Mouse (Mus musculus): ENCODE data around the gene Nek9. TPM values are rescaled to one million over a fixed set of nuclear protein-coding genes. Genes with fewer than 3 reads are reported as not detected.
A peak's percentile ranks its signal among the peaks of the same experiment; 100 is the strongest.

Gene Nek9
- polyA plus RNA-seq, 1 experiment from 2014 or later: 9.5 TPM

DNA sequence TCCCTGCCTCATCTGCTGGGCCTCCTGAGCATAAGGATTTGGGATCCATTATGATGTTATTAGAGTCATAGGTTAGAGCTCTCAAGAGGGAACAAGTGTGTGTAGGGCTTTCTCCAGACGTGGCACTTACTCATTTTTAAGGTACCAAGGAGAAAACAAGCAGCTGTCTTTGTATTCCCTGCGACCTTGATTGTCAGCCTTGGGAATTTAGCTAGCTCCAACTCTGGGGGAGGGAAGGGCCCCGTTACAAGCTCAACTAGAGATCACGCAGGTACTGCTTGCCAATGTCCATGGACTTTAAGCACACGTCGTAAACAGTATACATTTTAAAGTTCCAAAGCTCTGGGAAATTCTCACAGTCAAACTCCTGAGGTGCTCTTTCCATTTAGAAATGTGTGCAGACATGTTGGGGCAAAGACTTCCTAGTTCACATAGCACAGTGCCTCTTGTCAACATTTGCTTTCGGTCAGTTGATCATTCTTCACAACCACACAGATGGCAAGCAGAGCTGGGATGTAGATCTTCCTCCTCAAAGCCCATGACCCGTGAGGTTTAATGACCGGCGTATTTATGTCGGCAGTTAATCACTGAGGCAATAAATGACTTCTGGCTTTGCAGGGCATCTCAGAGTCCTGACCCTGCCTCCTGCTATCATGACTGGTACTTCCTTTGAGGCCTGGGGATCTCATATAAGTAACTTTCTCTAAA, 40.9 kb downstream of the Nek9 start:
- Histone ChIP-seq H3K4me3 (replicated peaks) (no peak overlapping the region), H3K4me2 (no peak overlapping the region), H3K9me3 (replicated peaks) (no peaks in the 10 kb centered on the region; the same call in 1 of the 2 replicates), H3K4me1 (peaks cover 10% of the 10 kb centered on the region), H3K27ac (replicated peaks) (no peak overlapping the region), H3K27me3 (replicated peaks) (no peaks in the 10 kb centered on the region), H3K9ac (replicated peaks) (no peak overlapping the region), H3K36me3 (peaks cover 32% of the 10 kb centered on the region)
- WGBS: 30% methylated on average over 11 of the region's 11 CpGs
- ATAC-seq (ENCODE audit: low FRiP score): no peak

GRCm38 (mm10) chr12:85297345-85297997, 41.7 kb downstream of the Nek9 start:
- H3K4me3 ChIP-seq (replicated peaks): no peak overlapping the region
- H3K9me3 ChIP-seq (replicated peaks): no peaks in the 10 kb centered on the region; the same call in 1 of the 2 replicates
- H3K9ac ChIP-seq (replicated peaks): no peak overlapping the region
- no peak for ATAC-seq (ENCODE audit: low FRiP score)
- no peak overlapping the region for H3K4me2 ChIP-seq
- H3K27me3 ChIP-seq (replicated peaks): no peaks in the 10 kb centered on the region
- peaks cover 26% of the 10 kb centered on the region for H3K36me3 ChIP-seq
- H3K4me1 ChIP-seq: peaks cover 10% of the 10 kb centered on the region
- 74% methylated on average over 10 of the region's 10 CpGs for WGBS
- no peak overlapping the region for H3K27ac ChIP-seq (replicated peaks)

GRCm38 (mm10) chr12:85296915-85297314, 42.2 kb downstream of the Nek9 start:
- Histone ChIP-seq H3K27me3 (replicated peaks) (no peaks in the 10 kb centered on the region), H3K27ac (replicated peaks) (no peak overlapping the region), H3K4me3 (replicated peaks) (no peak overlapping the region), H3K9me3 (replicated peaks) (no peaks in the 10 kb centered on the region; the same call in 1 of the 2 replicates), H3K4me1 (peaks cover 10% of the 10 kb centered on the region), H3K4me2 (no peak overlapping the region), H3K9ac (replicated peaks) (no peak overlapping the region), H3K36me3 (peaks cover 21% of the 10 kb centered on the region)
- WGBS: 69% methylated on average over 5 of the region's 5 CpGs
- no peak for ATAC-seq (ENCODE audit: low FRiP score)

- H3K27ac ChIP-seq (replicated peaks): no peak overlapping the region
- H3K4me2 ChIP-seq: no peak overlapping the region
- peaks cover 7% of the 10 kb centered on the region for H3K36me3 ChIP-seq
- H3K9me3 ChIP-seq (replicated peaks): no peaks in the 10 kb centered on the region; the same call in 1 of the 2 replicates
- H3K4me1 ChIP-seq: peaks cover 10% of the 10 kb centered on the region
- no peak overlapping the region for H3K4me3 ChIP-seq (replicated peaks)
- no peak overlapping the region for H3K9ac ChIP-seq (replicated peaks)
- no peak for ATAC-seq (ENCODE audit: low FRiP score)
- 88% methylated on average over 2 of the region's 2 CpGs for WGBS
- H3K27me3 ChIP-seq (replicated peaks): no peaks in the 10 kb centered on the region
These were observed 43.7 kb downstream of the Nek9 start for GRCm38 (mm10) chr12:85295506-85295905.

GRCm38 (mm10) chr12:85292906-85293305, 46.3 kb downstream of the Nek9 start:
- Histone ChIP-seq H3K9me3 (replicated peaks) (no peaks in the 10 kb centered on the region; the same call in 1 of the 2 replicates), H3K4me2 (no peak overlapping the region), H3K36me3 (no peaks in the 10 kb centered on the region), H3K4me3 (replicated peaks) (no peak overlapping the region), H3K4me1 (peaks cover 22% of the 10 kb centered on the region), H3K27ac (replicated peaks) (no peak overlapping the region), H3K27me3 (replicated peaks) (0 out of 2 replicates have a peak, but pooled peaks cover 4% of the 10 kb centered on the region), H3K9ac (replicated peaks) (no peak overlapping the region)
- ATAC-seq (ENCODE audit: low FRiP score): no peak

DNA sequence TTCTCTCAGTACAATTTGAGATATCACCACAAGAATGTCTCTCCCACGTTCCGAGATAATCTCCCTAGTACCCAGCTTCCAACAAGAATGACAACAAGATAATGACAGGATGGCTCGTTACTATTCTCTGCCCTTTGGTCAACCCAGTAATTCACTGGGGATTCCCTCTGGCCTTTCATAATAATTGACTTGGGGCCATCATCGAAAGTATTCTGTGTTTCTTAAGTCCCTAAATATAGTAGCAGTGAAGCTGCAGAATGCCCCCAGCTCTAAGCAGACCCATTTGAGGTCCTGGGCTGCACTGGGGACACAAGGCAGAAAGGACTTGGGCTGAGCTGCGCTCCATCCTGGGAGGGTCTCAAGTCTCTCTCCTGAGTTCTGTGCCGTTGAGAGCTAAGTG, 46.9 kb downstream of the Nek9 start:
- Histone ChIP-seq H3K9me3 (replicated peaks) (no peaks in the 10 kb centered on the region; the same call in 1 of the 2 replicates), H3K9ac (replicated peaks) (no peak overlapping the region), H3K27ac (replicated peaks) (no peak overlapping the region), H3K4me1 (peaks cover 21% of the 10 kb centered on the region), H3K4me2 (no peak overlapping the region), H3K36me3 (no peaks in the 10 kb centered on the region), H3K27me3 (replicated peaks) (0 out of 2 replicates have a peak, but pooled peaks cover 4% of the 10 kb centered on the region), H3K4me3 (replicated peaks) (no peak overlapping the region)
- no peak for ATAC-seq (ENCODE audit: low FRiP score)
- 82% methylated on average over 6 of the region's 6 CpGs for WGBS

DNA sequence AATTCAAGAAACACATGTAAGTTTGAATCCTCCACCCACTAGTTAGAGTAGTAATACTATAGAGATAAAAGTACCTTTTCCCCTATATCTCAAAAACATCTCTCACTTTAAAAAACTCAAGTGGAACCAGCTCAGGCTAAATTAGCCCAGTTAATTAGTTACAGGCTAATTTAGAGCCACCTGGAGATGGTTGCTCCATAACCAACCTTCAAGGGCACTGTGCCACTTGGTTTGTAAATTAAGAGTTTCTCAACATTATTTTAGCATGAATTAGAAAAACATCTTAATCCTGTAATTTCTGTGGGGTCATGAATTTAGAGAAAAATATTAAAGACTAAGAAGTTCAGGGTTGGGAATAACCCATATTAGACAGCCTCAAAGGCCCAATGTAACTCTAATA, 47.6 kb downstream of the Nek9 start:
- Histone ChIP-seq H3K9ac (replicated peaks) (no peak overlapping the region), H3K27me3 (replicated peaks) (0 out of 2 replicates have a peak, but pooled peaks cover 4% of the 10 kb centered on the region), H3K4me2 (no peak overlapping the region), H3K4me1 (peaks cover 21% of the 10 kb centered on the region), H3K27ac (replicated peaks) (no peak overlapping the region), H3K36me3 (no peaks in the 10 kb centered on the region), H3K9me3 (replicated peaks) (no peaks in the 10 kb centered on the region; the same call in 1 of the 2 replicates), H3K4me3 (replicated peaks) (no peak overlapping the region)
- ATAC-seq (ENCODE audit: low FRiP score): no peak

DNA sequence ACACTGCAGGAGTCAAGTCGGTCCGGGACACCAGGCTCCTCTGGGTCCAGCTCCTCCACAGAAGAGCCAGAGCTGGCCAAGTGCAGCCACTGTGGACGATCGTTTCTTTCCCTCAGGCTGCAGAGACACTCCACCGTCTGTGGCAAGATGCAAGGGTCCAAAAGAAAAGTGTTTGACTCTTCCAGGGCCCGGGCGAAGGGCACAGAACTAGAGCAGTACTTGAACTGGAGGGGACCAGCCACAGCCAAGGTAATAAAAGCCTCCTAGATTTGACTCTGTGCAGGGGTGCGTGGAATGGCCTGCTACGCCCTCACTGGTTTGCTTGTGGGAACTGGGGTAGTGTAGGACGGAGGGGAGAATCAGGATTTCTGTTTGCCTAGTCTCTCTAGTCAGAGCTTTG, 48.5 kb downstream of the Nek9 start:
- Histone ChIP-seq H3K9me3 (replicated peaks) (no peaks in the 10 kb centered on the region; the same call in 1 of the 2 replicates), H3K4me1 (peaks cover 21% of the 10 kb centered on the region), H3K36me3 (no peaks in the 10 kb centered on the region), H3K4me3 (replicated peaks) (no peak overlapping the region), H3K9ac (replicated peaks) (no peak overlapping the region), H3K4me2 (0 out of 2 replicates have a peak overlapping the region, but pooled peaks have one; percentile 15), H3K27me3 (replicated peaks) (0 out of 2 replicates have a peak, but pooled peaks cover 4% of the 10 kb centered on the region), H3K27ac (replicated peaks) (no peak overlapping the region)
- WGBS: 83% methylated on average over 10 of the region's 10 CpGs
- ATAC-seq (ENCODE audit: low FRiP score): no peak

DNA sequence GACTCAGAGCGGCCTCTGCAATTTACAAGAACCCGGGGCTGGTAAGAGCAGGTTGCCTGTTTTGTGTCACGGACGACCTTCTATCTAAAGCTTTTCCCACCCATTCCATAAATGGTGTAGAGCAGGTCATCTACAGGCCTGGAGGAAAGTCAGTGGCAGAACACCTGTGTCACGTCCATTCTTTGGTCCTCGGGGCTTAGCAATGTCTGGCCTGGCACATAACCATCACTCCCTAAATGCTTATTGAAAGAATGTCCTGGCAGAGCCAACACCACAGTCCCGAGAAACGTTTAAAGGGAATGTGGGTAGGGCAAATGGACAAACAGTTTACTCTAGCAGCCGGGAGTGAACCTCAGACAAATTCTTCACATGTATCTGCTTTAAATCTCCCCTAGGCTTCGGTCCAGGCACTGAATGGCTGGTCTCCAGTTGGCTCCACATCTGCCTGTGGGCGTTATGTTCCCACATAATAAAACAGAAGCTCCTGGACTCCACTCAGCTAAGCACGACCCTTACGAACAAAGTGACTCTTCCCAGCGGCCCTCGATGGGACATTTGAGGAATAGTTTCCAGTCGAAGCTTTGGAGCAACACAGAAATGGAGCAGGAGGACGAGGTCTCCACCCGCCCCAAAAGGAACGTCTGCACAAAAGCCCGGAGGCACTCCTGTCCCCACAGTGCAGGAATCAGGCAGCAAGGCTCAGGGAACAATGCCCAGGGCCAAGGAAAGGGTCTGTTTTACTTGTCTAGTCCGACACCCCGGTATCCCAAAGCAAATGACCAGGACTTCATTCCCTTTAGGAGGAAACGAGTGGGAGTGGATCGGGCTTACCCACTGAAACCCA, 49.8 kb downstream of the Nek9 start:
- ATAC-seq (ENCODE audit: low FRiP score): peak; percentile 14; the same call in 1 of the 2 replicates
- H3K27ac ChIP-seq (replicated peaks): peak overlapping the region; percentile 58
- H3K36me3 ChIP-seq: no peaks in the 10 kb centered on the region
- 56% methylated on average over 24 of the region's 24 CpGs for WGBS
- H3K9ac ChIP-seq (replicated peaks): 0 out of 2 replicates have a peak overlapping the region, but pooled peaks have one; percentile 55
- peak overlapping the region; percentile 93 for H3K4me2 ChIP-seq
- H3K4me3 ChIP-seq (replicated peaks): peak overlapping the region; percentile 51
- H3K4me1 ChIP-seq: peaks cover 21% of the 10 kb centered on the region
- 0 out of 2 replicates have a peak, but pooled peaks cover 4% of the 10 kb centered on the region for H3K27me3 ChIP-seq (replicated peaks)
- H3K9me3 ChIP-seq (replicated peaks): no peaks in the 10 kb centered on the region; the same call in 1 of the 2 replicates

- Histone ChIP-seq H3K4me3 (replicated peaks) (peak within 1 kb of the TSS; percentile 51), H3K9ac (replicated peaks) (peak within 1 kb of the TSS; percentile 55), H3K27me3 (replicated peaks) (0 out of 2 replicates have a peak, but pooled peaks cover 4% of the 10 kb centered on the region), H3K4me2 (peak within 1 kb of the TSS; percentile 93), H3K27ac (replicated peaks) (peak within 1 kb of the TSS; percentile 58), H3K4me1 (peaks cover 21% of the 10 kb centered on the region), H3K9me3 (replicated peaks) (no peaks in the 10 kb centered on the region), H3K36me3 (no peaks in the 10 kb centered on the region)
- peak; percentile 93 for ATAC-seq (ENCODE audit: low FRiP score)
- WGBS: 4% methylated on average over 30 of the region's 31 CpGs
These were observed 50.5 kb downstream of the Nek9 start, which contains the start of gene Zc2hc1c for GRCm38 (mm10) chr12:85288486-85289156. Gene Zc2hc1c (plus strand): TSS chr12:85288591.

Data from neural tube, embryonic 15.5 days (tissue).